Mouse (Mus musculus) thymus, adult 2 months (tissue): ENCODE data around the gene Plch2.

ENCODE experiments used
- CTCF ChIP-seq: fragments of 200-500 bp; IDR thresholded peaks from 2 replicates; pipeline ENCODE4 v1.5.1; 2012; ENCODE audit warnings: mild to moderate bottlenecking, control low read depth, low read length, moderate library complexity, borderline replicate concordance; ENCODE audit not compliant: control insufficient read depth, poor library complexity, insufficient read depth; ENCODE audit errors: extremely low read depth
- POLR2A ChIP-seq: fragments of 200-500 bp; IDR thresholded peaks from 2 replicates; pipeline ENCODE4 v1.6.1; 2012; ENCODE audit warnings: mild to moderate bottlenecking, low read length, control low read depth, moderate library complexity; ENCODE audit not compliant: control insufficient read depth, poor library complexity, insufficient read depth; ENCODE audit errors: extremely low read depth

- TF ChIP-seq POLR2A (peak; percentile 90), CTCF (0 out of 2 replicates have a peak, but pooled peaks have one; percentile 46)
Observed at GRCm38 (mm10) chr4:155086108-155087024, 29.8 kb upstream of the Plch2 start, which contains the start of the genes Rer1 and Morn1.
